Mouse (Mus musculus) lung, adult 2 months (tissue): ENCODE measurements around the gene Rcan2.

Experiments used
- CTCF ChIP-seq: fragments of 200-500 bp; IDR thresholded peaks from 2 replicates; pipeline ENCODE4 v1.5.1; 2011; ENCODE audit warnings: mild to moderate bottlenecking, low read length, control low read depth; ENCODE audit not compliant: insufficient read depth
- POLR2A ChIP-seq: fragments of 200-500 bp; IDR thresholded peaks from 2 replicates; pipeline ENCODE4 v1.6.1; 2011; ENCODE audit warnings: low read depth, mild to moderate bottlenecking, control low read depth, low read length, borderline replicate concordance; ENCODE audit errors: extremely low read depth

DNA sequence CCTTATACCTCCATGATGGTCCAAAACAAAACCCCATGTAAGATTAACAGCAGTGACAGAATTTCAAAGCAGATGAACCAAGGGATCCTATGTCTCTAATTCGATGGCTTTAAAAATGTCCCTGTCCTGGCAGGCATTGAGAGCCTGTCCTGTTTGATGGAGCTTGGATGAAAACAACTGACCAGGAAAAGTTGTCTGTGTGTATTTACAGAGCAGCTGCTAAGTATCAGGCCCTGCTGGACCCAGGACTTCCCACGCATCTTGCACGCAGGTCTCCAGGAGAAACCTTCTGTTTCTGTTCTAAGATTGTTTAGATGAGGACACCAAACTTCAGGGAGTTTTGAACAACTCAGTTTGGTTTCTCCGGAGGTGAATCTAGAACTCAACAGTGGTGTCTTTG is 14.2 kb downstream of the Rcan2 start:
- no peak for TF ChIP-seq CTCF
- TF ChIP-seq POLR2A: no peak
